Mouse (Mus musculus): ENCODE data around the gene Recql5. TPM values are rescaled to one million over a fixed set of nuclear protein-coding genes. Genes with fewer than 3 reads are reported as not detected.
A peak's percentile ranks its signal among the peaks of the same experiment; 100 is the strongest.
"Not testable (repeated sequence)": the region's sequence is repeated elsewhere in the genome, so short reads cannot be mapped to it uniquely, and the experiment has no call there.

Gene Recql5
- total RNA-seq, 4 experiments from 2014 or later: 5.0 to 9.5 (median 6.5) TPM

- no peak for DNase-seq (ENCODE audit: low spot score in 2 of 2)
These were observed 69.4 kb downstream of the Recql5 start for GRCm38 (mm10) chr11:115863895-115864294.

DNA sequence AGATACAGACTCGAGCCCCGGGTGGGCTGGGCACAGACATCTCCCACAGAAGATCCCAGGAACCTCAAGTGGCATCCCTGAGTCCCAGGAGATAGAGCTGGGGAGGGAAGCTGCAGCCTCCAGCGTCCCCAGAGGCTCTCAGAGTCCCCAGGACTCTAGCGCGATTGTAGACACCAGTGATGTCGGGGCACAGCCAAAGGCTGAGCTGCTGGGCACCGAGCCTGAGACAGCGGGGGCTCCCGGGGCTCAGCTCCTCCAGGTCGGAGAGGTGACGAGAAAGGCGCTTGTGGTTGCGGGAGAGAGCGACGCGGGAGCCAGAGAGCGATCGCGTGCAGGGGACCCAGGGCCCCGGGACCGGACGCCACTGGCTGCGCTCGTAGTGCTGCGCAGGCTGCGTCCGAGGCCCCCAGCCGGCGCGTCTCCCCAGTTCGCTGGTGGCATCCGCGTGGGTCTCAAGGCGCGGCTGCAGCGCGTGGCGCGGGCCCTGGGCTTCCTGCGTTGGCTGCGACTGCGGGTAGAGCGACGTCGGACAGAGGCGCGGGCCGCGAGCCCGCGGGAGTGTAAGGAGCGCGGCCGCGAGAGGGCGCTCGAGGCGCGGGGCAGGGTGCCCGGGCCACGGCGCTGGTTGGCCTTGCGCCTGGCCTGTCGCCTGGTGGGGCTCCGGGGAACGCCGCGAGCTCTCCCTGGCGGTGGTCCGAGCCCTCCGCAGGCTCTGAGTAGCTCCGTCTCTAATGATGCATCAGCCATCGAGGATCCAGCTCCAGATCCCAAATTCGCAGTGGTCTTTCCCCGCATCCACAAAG lies 73.9 kb downstream of the Recql5 start:
- DNase-seq (ENCODE audit: low spot score in 2 of 2): peak; percentile 83 to 84

DNA sequence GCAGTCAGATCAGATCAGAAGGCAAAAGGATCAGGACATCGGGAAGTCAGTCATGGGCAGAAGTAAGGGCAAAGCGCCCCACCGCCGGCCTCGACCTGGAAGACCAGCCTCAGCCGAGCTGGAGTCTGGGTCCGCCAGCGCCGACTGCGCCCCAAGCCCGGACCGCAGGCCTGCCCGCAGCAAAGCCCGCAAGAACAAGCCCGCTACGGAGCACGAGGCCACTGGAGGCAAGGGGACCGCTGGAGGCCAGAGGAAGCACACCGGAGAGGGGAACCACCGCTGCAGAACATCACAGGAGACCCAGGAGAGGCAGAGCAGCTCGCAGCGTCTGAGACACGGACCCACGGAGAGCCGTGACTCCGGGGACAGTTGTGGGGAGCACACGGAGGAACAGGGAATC lies 74.9 kb downstream of the Recql5 start, which contains the start of gene Myo15b:
Gene Myo15b, plus strand, starts transcription at position 53 of the 400 bp plus-strand sequence.
- DNase-seq (ENCODE audit: low spot score in 2 of 2): no peak

GRCm38 (mm10) chr11:115857936-115858335 lies 75.3 kb downstream of the Recql5 start:
- no peak for DNase-seq (ENCODE audit: low spot score in 2 of 2)

DNA sequence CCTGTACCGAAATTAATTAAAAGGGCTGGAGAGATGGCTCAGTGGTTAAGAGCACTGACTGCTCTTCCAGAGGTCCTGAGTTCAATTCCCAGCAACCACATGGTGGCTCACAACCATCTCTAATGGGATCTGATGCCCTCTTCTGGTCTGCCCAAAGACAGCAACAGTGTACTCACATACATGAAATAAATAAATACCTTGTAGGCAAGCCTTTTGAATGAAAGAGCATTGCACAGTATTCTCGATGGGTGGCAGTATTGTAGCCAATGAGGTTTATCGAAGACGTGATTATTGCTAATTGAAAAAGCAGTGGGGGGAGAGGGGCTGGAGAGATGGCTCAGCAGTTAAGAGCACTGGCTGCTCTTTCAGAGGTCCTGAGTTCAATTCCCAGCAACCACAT lies 76.1 kb downstream of the Recql5 start:
- DNase-seq (ENCODE audit: low spot score in 2 of 2): not testable (repeated sequence)

DNA sequence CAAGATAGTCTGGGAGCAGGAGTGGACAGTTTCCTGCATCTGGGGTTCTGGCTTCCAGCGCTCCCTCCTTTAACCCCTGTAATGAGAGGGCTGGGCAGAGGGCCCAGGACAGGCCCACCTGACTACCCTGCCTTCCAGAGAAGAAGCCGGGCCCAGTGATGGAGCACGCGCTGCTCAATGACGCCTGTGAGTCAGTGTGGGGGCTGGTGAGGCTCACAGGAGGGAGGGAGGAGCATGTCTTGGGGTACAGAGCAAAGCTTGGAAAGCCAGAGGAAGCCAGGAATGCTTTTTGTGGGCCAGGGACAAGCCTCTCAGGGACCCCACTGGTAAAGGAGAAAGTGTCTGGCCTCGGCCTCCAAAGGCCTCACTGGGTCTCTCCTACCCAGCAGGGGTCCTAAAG lies 78.6 kb downstream of the Recql5 start:
- no peak for DNase-seq (ENCODE audit: low spot score in 2 of 2)

DNA sequence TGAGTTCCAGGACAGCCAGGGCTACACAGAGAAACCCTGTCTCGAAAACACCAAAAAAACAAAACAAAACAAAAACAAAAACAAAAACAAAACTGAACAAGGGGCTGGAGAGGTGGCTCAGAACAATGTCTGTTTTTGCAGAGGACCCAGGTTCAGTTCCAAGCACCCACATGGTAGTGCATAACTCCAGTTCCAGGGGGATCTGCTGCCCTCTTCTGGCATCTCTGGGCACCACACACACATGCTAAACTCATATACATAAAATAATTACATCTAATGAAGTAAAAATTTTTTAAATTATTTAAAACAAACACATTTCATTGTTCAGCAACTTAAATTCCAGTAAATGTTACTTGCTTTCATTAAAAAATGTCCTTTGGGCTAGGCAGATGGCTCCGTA lies 87.5 kb downstream of the Recql5 start:
- DNase-seq (ENCODE audit: low spot score in 2 of 2): no peak

DNA sequence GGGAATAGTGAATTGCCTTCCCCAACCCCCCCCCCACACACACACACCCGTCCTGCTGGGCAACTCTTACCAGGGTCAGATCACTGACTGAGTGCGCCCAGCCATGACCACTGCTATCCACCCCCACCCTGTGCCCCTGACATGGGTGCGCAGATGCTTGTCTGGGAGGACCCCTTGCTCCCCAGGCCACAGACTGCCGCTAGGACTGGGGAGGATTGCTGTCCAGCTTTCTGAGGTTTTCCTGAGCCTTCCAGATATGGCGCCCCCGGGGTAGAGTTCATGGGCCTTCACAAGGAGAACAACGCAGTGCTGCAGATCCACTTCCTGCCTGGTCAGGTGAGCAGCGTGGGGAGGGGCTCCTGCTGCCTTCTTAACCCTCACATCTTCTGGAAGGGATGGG lies 89.0 kb downstream of the Recql5 start:
- DNase-seq (ENCODE audit: low spot score in 2 of 2): no peak

GRCm38 (mm10) chr11:115843891-115844239 lies 89.4 kb downstream of the Recql5 start:
- no peak for DNase-seq (ENCODE audit: low spot score in 2 of 2)

DNA sequence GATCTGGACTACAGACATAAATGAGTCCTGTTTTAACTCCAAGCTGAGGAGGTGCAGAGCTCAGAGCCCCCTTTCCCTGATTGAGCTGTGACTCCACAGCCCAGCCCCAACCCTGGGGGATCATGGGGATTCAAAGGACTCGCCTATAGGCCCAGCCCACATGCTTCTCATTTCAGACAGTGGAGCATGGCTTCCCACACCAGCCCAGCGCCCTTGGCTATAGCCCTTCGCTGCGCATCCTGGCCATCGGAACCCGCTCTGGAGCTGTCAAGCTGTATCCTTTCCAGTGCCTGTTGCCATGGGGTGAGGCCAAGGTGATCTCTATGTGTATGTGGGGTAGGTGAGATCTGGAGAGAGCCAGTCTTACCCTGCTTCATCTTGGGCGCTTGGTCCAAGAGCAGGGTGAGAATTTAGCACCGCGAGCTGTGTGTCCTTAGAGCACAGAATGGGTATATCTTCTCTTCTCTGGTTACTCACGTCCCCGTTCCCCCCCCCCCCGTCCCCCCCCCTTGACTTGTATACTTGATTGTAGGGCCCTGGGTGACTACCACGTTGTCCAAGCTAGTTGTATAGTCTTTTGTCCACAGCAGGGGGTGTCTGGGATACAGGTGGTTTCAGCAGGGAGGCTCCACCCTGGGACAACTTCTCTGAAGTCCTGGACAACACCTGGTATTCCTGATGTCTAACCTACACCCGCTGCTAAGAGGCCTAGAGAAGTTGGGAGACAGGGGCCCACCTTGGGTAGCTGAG lies 90.0 kb downstream of the Recql5 start:
- no peak for DNase-seq (ENCODE audit: low spot score in 2 of 2)

Other genes with a start within 250 kb of the Recql5 start
- 10 to 100 TPM; 60.8 to 77.6 (median 67.7) TPM for gene Grb2, start 224.9 kb downstream of the Recql5 start, total RNA-seq (2022)
- gene Tmem94, start 168.0 kb downstream of the Recql5 start, total RNA-seq (2022): 100 to 1,000 TPM in 3 of 4 experiments, 10 to 100 TPM in 1; 90.5 to 118 (median 104) TPM
- gene Caskin2, start 119.8 kb downstream of the Recql5 start, total RNA-seq (2022): 10 to 100 TPM; 11.6 to 14.6 (median 12.3) TPM
- gene Tsen54, start 118.8 kb downstream of the Recql5 start, total RNA-seq (2022): 1 to 10 TPM; 4.8 to 7.2 (median 5.7) TPM
- gene Llgl2, start 109.4 kb downstream of the Recql5 start, total RNA-seq (2022): 10 to 100 TPM in 2 of 4 experiments, 1 to 10 TPM in 2; 6.6 to 20.8 (median 9.5) TPM
- gene Myo15b, start 75.1 kb downstream of the Recql5 start, total RNA-seq (2022): not detected
- under 1 TPM in 3 of 4 experiments, not detected in 1; 0.61 to 0.88 (median 0.72) TPM for gene Smim5, start 33.5 kb downstream of the Recql5 start, total RNA-seq (2022)
- gene Smim6, start 21.5 kb downstream of the Recql5 start, total RNA-seq (2022): not detected
- gene Sap30bp, start 195 bp downstream of the Recql5 start, total RNA-seq (2022): 10 to 100 TPM in 2 of 4 experiments, 1 to 10 TPM in 2; 7.7 to 15.7 (median 9.7) TPM
- 1 to 10 TPM; 1.5 to 4.4 (median 3.1) TPM for gene Itgb4, start 41.2 kb upstream of the Recql5 start, total RNA-seq (2022)
- gene Galk1, start 79.2 kb upstream of the Recql5 start, total RNA-seq (2022): 1 to 10 TPM; 1.6 to 3.1 (median 2.7) TPM
- gene H3f3b, start 94.5 kb upstream of the Recql5 start, total RNA-seq (2022): 10 to 100 TPM; 45.7 to 88.7 (median 59.5) TPM
- 1 to 10 TPM; 4.3 to 6.8 (median 5.3) TPM for gene Unk, start 96.8 kb upstream of the Recql5 start, total RNA-seq (2022)
- gene Unc13d, start 144.5 kb upstream of the Recql5 start, total RNA-seq (2022): under 1 TPM; 0.34 to 0.56 (median 0.46) TPM
- 10 to 100 TPM; 78.6 to 91.0 (median 90.1) TPM for gene Wbp2, start 153.5 kb upstream of the Recql5 start, total RNA-seq (2022)
- 1 to 10 TPM; 5.7 to 7.6 (median 6.3) TPM for gene Trim47, start 193.7 kb upstream of the Recql5 start, total RNA-seq (2022)
- 1 to 10 TPM; 3.4 to 4.5 (median 4.0) TPM for gene Trim65, start 197.7 kb upstream of the Recql5 start, total RNA-seq (2022)
- 10 to 100 TPM; 46.4 to 51.6 (median 50.3) TPM for gene Mrpl38, start 205.4 kb upstream of the Recql5 start, total RNA-seq (2022)
- 10 to 100 TPM in 2 of 4 experiments, 1 to 10 TPM in 2; 8.3 to 12.8 (median 10.0) TPM for gene Fbf1, start 234.7 kb upstream of the Recql5 start, total RNA-seq (2022)